Mouse (Mus musculus) adrenal gland, postnatal 0 days (tissue): ENCODE data around the gene Tlr12. TPM values are rescaled to one million over a fixed set of nuclear protein-coding genes. Genes with fewer than 3 reads are reported as not detected.

ENCODE experiments used
- polyA plus RNA-seq: library from polyadenylated mRNA; unstranded; fragments of >200 nt; fragmentation: Nextera tagmentation; extraction: Ambion mirVana; gene quantifications from 2 replicates; pipeline ENCODE4 v1.2.1, GENCODE M21; 2015

Gene Tlr12
- 0.39 and 0.90 TPM in 2 replicates for polyA plus RNA-seq

DNA sequence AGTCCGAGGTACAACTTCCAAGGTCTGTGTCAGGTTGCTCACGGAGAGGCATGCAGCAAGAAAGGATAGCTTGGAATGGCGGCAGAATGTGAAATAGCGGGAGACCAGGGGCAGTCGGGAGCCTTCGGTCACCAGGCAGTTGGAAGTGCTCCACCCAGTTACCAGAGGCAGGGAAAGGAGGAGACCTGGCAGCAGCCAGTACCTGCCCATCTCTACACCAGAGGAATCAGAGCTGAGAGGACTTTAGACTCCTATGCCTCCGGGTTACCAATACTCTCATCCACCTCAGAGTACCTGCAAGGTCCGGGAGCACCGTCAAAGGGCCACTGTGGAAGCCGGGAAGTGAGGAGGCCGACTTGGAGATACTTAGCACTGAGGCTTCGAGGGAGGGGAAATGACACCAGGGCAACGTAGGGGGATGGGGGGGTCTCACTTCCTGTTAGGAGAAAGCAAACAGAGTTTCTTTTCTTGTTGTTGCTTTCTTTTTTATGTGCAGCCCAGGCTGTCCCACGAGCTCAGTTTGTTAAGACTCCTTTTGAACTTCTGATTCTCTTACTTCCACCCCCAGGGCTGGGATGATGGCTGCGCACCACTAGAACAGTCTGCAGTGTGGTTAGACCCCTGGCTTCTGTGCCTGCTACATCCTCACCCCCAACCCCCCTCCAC is at the start of gene Tlr12:
Gene Tlr12 (minus strand): TSS at position 374 of the 666 bp plus-strand sequence.

DNA sequence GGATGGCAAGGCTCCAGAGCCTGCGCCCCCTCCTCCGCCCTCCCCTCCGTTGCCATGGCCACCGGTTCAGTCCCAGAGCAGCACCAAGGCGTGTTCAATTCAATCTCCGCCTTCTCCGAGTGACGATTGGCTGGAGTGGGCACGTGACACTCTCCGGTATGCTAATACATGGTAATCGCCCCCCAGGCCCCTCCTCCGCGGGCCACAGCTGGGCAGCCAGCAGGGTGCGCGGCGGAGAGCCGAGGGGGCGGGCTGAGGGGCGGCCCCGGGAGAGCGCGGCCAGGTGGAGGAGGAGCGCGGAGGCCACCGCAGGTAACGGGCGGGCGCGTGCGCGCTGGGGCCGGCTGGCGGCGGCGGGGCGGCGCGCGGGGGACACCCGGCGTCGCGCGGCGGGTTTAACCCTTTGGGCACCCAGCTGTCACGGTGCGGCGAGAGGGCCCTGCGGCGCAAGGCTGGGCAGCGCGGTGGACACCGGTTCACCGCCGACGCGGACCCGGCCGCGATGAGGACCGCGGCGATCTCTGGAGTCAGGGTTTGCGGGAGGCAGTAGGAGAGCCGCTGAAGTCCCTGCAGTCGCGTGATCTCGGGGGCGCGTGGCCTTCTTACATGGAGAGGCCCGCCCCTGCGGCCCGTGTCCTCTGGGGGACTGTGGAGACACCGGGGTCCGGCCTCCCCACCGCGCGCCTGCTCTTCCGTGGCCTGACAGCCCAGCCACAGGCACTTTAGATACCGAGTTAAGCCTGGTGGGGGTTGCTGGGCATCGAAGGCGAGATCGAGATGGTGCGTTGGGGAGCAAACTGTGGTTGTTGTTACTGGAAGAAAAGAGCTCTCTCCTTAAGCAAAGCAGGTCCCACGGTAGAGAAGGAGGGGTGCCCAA is 36.3 kb upstream of the Tlr12 start, which contains the start of gene Phc2:
Gene Phc2 (plus strand): TSS at position 198 of the 877 bp plus-strand sequence.

DNA sequence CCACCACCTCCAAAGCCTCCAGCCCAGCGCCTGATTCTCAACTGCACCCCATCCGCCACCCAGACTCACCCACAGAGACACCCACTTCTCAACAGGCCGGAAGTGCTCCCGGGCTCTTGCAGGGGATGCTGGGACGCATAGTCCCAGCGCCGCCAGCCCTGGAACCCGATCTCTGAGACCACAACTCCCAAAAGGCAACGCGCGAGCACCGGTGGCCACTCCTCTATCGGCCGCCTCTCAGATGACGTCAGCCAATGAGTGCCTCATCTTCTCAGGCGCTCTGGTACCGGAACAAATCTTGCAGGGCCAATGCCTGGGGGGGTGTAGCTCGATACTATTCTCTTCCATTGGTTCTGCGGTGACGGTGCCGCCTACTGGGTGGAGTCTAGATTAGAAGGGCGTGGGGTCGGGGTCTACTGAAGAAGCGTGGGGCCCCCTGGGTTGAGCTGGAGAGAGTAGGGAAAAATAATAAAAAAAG is 8.5 kb downstream of the Tlr12 start, which contains the start of gene Zscan20:
Gene Zscan20 (minus strand): TSS at position 174 of the 478 bp plus-strand sequence.

Other genes starting within 250 kb of the Tlr12 start
- gene Zscan20, start 8.5 kb downstream of the Tlr12 start, polyA plus RNA-seq: 0.93 and 2.1 TPM in 2 replicates
- gene Phc2, start 36.1 kb upstream of the Tlr12 start, polyA plus RNA-seq: 49.6 and 50.2 TPM in 2 replicates
- 0.03 TPM in 1 of 2 replicates, not detected in the other for gene A3galt2, start 136.7 kb upstream of the Tlr12 start, polyA plus RNA-seq
- gene Zfp362, start 187.4 kb upstream of the Tlr12 start, polyA plus RNA-seq: 27.0 and 30.2 TPM in 2 replicates